Mouse (Mus musculus): ENCODE data around the gene Dnm1l. TPM values are rescaled to one million over a fixed set of nuclear protein-coding genes. Genes with fewer than 3 reads are reported as not detected.
"Not testable (repeated sequence)": the region's sequence is repeated elsewhere in the genome, so short reads cannot be mapped to it uniquely, and the experiment has no call there.

Dnm1l gene
- 100 to 1,000 TPM; 198 to 201 TPM for total RNA-seq (2021)

GRCm38 (mm10) chr16:16358481-16359100, at the start of gene Dnm1l:
Dnm1l (minus strand) TSS chr16:16358959.
- intact Hi-C loops (cut with DNase I): loop anchor here (1.0 to 10.0 kb wide), 4 partner anchors 55 to 514 kb away; partner anchors contain the start of genes Top3b and Vpreb1

GRCm38 (mm10) chr16:16367217-16367616, 8.5 kb upstream of the Dnm1l start:
- intact Hi-C loops (cut with DNase I); DNase-seq (ENCODE audit: low spot score in 2 of 2): not testable (repeated sequence)

More at GRCm38 (mm10) chr16:16358481-16359100, at the start of gene Dnm1l:
- peak; percentile 94 to 95 for DNase-seq (ENCODE audit: low spot score in 2 of 2)

- intact Hi-C loops (cut with DNase I): loop anchor here (5.0 to 10.0 kb wide), 3 partner anchors 198 to 513 kb away; partner anchors contain the start of genes Top3b and Vpreb1
Measured at GRCm38 (mm10) chr16:16359101-16359482, 333 bp upstream of the Dnm1l start.

GRCm38 (mm10) chr16:16357908-16358307, 851 bp downstream of the Dnm1l start:
- intact Hi-C loops (cut with DNase I): loop anchor here (1.0 to 10.0 kb wide), 4 partner anchors 55 to 514 kb away; partner anchors contain the start of genes Top3b and Vpreb1
- no peak for DNase-seq (ENCODE audit: low spot score in 2 of 2)

More at GRCm38 (mm10) chr16:16359101-16359482, 333 bp upstream of the Dnm1l start:
- DNase-seq (ENCODE audit: low spot score in 2 of 2): not testable (repeated sequence)

GRCm38 (mm10) chr16:16346420-16346819, 12.3 kb downstream of the Dnm1l start:
- intact Hi-C loops (cut with DNase I): no loop called here

GRCm38 (mm10) chr16:16325775-16326336, 32.9 kb downstream of the Dnm1l start:
- DNase-seq (ENCODE audit: low spot score in 2 of 2): no peak
- intact Hi-C loops (cut with DNase I): no loop called here

More at GRCm38 (mm10) chr16:16346420-16346819, 12.3 kb downstream of the Dnm1l start:
- DNase-seq (ENCODE audit: low spot score in 2 of 2): no peak

- intact Hi-C loops (cut with DNase I): no loop called here
Measured at GRCm38 (mm10) chr16:16311319-16311718, 47.4 kb downstream of the Dnm1l start.

GRCm38 (mm10) chr16:16303888-16304287, 54.9 kb downstream of the Dnm1l start:
- no peak for DNase-seq (ENCODE audit: low spot score in 2 of 2)
- intact Hi-C loops (cut with DNase I): loop anchor here (1.0 to 5.0 kb wide), 3 partner anchors 54 to 417 kb away; partner anchors contain the start of gene Dnm1l

More at GRCm38 (mm10) chr16:16311319-16311718, 47.4 kb downstream of the Dnm1l start:
- DNase-seq (ENCODE audit: low spot score in 2 of 2): no peak

- peak in 1 of 2 experiments; percentile 51 for DNase-seq (ENCODE audit: low spot score in 2 of 2)
- intact Hi-C loops (cut with DNase I): loop anchor here (1.0 to 5.0 kb wide), 3 partner anchors 55 to 416 kb away; partner anchors contain the start of gene Dnm1l
Measured at GRCm38 (mm10) chr16:16303138-16303827, 55.5 kb downstream of the Dnm1l start.

- intact Hi-C loops (cut with DNase I): loop anchor here (1.0 to 5.0 kb wide), 3 partner anchors 56 to 415 kb away; partner anchors contain the start of gene Dnm1l
- peak; percentile 95 for DNase-seq (ENCODE audit: low spot score in 2 of 2)
Measured at GRCm38 (mm10) chr16:16302369-16303137, 56.2 kb downstream of the Dnm1l start, which contains the start of gene Yars2. Yars2 (plus strand) TSS chr16:16302965.

- DNase-seq (ENCODE audit: low spot score in 2 of 2): no peak
- intact Hi-C loops (cut with DNase I): no loop called here
Measured at GRCm38 (mm10) chr16:16273752-16274151, 85.0 kb downstream of the Dnm1l start.

GRCm38 (mm10) chr16:16272978-16273377, 85.8 kb downstream of the Dnm1l start:
- intact Hi-C loops (cut with DNase I): no loop called here
- no peak for DNase-seq (ENCODE audit: low spot score in 2 of 2)

- no peak for DNase-seq (ENCODE audit: low spot score in 2 of 2)
- intact Hi-C loops (cut with DNase I): no loop called here
Measured at GRCm38 (mm10) chr16:16262436-16262835, 96.3 kb downstream of the Dnm1l start.

Other genes with a start within 250 kb of the Dnm1l start
- 1 to 10 TPM; 3.5 to 8.7 TPM for gene Pkp2, start 145.6 kb downstream of the Dnm1l start, total RNA-seq (2021)
- gene Yars2, start 56.0 kb downstream of the Dnm1l start, total RNA-seq (2021): 10 to 100 TPM; 22.8 to 26.2 TPM
- 10 to 100 TPM; 27.4 to 40.1 TPM for gene Fgd4, start 241.6 kb upstream of the Dnm1l start, total RNA-seq (2021)

All from left cerebral cortex, postnatal 36 days (tissue).